Mouse (Mus musculus) testis, postnatal 10 days (tissue): ENCODE results near the gene Kmt5a.

ENCODE experiments used
- DNase-seq: peaks from one replicate; pipeline ENCODE4 v3.0.0; 2021; ENCODE audit warnings: low spot score

Kmt5a gene

DNA sequence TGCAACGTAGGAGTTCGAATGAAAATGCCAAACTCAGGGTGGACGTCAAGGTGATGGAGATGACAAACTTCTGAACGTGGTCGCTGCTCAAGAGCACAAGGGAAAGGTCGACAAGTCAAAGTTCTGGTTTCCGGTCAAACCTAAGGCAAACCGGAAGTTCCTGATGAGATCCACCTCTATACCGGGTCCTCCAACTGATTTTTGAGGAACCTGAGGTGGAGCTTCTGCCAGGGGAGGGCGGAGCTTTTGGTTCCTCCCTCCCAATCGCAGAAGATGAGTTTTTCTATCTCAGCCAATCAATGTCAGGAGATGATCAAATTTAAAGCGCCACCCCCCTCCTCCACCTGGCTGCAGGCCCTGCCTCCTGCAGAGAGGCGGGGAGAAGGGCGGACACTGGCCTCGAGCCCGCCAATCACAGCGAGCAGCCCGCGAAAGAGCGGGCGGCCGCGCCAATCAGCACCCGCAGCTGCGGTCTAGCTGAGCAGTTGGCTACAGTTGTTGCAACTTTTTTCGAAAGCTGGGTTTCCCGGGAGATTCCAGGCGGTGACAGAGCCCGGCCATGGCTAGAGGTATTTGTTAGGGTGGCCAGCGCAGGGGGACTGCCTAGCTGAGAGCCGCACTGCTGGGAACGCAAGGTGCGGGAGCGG is at the start of gene Kmt5a:
Kmt5a (plus strand) TSS at position 484 of the 647 bp plus-strand sequence.
- peak; percentile 95 for DNase-seq

GRCm38 (mm10) chr5:124392412-124392811 is 47.3 kb upstream of the Kmt5a start:
- no peak for DNase-seq

DNA sequence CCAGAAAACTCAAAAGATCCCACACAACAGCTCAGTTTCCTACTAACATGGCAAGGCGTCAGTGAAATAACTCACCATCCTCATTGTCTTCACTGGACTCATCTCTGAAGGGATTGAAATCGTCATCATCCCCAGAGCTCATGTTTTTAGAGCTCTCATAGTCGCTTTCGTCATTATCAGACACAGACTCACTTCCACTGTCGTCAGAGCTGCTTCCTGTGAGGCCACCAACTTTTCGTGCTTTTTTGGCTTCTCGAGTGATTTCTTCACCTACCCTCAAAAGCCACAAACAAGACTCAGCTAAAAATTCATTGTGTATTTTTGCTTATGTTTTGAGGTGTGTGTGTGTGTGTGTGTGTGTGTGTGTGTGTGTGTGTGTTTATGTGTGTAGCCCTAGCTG is 46.0 kb upstream of the Kmt5a start:
- DNase-seq, result no peak

DNA sequence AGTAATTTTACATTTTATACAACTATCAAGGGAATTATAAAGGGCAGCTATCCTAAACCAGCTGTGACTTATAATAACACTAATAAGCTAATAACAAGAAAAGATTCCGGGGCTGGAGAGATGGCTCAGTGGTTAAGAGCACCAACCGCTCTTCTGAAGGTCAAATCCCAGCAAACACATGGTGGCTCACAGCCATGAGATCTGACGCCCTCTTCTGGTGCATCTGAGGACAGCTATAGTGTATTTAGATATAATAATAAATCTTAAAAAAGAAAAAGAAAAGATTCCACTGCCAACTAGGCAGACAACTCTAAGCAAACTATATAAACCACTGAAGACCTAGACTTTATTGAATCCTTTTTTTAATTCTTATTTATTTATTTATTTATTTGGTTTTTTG is 28.9 kb upstream of the Kmt5a start:
- DNase-seq, result no peak

DNA sequence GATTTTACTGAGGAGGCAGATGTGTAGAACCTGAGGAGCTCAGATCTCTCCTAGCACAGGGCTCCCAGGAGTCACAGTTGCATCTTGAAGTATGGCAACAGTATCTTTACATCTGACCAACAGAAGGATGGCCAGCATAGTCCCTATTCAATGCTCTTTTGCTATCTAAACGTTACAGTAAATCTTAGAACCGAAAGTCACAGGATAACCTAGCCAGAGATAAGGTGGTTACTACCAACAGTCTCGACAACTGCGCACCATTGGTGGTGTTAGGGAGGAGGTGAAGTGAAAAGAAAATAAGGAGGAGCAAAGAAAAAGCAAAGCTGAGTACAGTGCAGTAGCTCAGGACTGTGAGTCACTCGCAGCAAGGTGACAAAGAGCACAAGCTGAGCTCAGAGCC is 27.6 kb upstream of the Kmt5a start:
- no peak for DNase-seq

- no peak for DNase-seq
These were observed 20.8 kb upstream of the Kmt5a start for GRCm38 (mm10) chr5:124418903-124419302.

DNA sequence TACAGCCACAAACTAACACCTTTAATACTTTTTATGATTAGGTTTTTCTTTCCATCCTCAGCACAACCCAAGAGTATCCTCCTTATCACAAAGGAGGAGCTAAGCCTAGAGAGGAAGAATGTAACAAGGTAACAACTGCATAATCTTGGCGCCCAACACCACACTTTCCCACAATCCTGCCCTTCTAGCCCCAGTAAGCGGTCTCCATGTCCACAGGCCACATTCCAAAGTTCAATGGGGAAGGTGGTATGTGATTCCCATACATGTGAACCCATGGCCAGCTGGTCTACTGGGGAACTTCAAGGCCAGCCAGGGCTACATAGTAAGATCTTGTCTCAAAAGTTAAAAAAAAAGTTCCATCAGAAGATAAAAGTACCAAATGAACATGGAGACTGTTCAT is 17.9 kb upstream of the Kmt5a start:
- no peak for DNase-seq

- DNase-seq, result no peak
These were observed 15.5 kb upstream of the Kmt5a start for GRCm38 (mm10) chr5:124424200-124424722.

GRCm38 (mm10) chr5:124424723-124425411 is 14.9 kb upstream of the Kmt5a start:
- DNase-seq, result peak; percentile 63

GRCm38 (mm10) chr5:124425412-124426259 is 14.1 kb upstream of the Kmt5a start, which contains the start of gene Sbno1:
TSS of gene Sbno1 (minus strand) at chr5:124426001.
- DNase-seq, result peak; percentile 96

DNA sequence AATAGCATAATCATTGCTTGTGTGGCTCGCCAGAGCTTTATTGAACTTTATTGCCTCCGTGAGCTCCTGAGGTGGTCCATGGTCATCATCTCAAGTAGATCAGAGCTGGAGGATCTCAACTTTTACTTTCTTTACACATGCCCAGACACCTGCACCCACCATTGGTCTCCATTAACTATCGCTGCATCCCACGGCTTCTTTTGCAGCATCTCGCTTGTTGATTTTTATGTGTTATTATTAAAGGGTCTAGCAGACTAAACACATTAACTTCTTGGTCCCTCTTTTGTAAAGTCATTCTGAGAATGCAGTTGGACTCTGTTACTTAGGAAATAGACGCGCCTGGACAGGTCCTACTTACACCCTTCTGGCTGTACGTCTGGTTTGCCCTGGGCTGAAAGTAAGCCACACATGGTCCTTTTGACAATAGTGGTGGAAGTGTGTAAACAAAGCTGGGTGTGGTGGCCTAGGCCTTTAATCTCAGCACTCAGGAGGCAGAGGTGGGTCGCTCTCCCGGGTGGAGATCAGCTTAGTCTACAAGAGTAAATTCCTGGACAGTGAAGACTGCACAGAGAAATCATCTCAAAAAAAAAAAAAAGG is 13.2 kb upstream of the Kmt5a start:
- no peak for DNase-seq

- peak; percentile 73 for DNase-seq
These were observed 7.2 kb upstream of the Kmt5a start for GRCm38 (mm10) chr5:124432398-124433012.

DNA sequence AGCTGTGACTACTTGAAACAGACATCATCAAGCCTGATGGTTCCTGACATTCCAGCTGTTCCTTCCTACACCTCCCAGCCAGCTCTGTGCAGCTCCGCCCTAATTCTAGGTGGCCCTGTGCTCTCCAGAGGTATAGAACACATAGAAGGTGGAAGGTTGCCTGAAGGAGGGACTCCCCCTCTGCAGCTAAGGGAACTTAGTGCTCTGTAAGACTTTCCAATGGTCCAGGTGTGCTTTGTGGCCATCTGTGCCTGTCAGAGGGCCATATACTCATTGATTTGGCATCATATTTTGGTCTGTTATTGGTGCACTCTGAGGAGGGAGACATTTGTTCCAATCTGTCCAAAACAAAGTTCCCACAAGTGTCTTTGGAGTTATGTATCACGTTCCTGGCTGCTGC is 6.7 kb upstream of the Kmt5a start:
- DNase-seq, result no peak

DNA sequence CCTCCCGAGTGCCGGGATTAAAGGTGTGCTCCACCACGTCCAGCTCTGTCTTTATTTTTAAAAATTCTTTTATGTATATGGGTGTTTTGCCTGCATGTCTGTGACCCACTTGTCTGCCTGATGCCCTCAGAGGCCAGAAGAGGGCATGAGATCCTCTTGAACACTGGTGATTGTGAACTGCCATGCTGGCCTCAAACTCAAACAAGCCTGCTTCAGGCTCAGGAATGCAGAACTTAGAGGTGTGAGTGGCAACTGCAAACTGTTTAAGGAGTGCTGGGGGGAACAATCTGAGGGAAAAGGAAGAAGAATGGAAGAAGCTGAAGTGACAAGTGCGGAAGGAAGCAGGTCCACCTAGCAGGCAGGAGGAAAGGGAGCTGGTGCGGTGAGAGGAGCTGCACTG is 1.5 kb upstream of the Kmt5a start:
- DNase-seq, result no peak

DNA sequence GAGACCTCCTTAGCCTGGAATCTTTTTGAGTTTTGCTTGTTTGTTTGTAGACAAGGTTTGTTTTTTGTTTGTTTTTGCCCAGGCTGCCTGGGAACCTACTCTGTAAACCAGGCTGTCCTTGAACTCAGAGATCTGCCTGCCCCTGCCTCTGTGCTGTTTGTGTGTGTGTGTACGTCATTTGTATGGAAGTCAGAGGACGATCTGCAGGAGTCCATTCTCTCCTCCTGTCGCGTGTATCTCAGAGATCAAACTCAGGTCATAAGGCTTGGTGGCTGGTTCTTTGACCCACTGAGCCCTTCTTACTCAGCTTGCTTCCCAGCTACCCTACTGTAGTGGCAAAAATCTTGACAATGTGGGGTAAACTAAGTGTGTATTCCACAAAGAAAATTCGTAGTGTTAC is 984 bp upstream of the Kmt5a start:
- no peak for DNase-seq

DNA sequence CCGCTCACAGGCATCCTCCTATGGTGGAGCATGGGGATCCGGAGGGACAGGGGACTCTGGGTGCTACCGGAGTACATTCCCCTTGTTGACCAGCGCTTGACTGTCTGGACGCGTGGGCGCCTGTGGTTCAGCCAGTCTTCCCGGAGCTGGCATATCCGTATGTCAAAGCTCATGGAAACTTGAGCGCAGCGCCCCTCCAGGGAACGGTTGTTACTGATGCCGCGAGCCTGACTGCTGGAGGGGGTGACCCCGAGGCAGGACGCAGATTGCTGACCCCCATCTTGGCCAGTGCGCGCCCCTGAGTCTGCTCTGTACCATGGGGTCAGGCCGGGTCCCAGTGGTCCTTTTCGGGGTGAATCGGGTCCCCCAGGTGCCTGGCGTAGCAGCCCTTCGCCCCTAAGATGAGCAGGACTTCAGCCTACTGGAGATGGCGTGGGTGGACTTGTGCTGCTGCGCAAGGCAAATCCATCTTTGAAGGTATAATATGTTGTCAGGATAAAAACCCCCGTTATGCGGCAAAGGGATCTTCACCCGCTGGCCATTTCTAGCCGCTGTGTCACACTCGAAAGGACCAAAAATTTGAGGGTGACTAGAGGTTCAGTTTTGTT is 468 bp downstream of the Kmt5a start:
- peak; percentile 78 for DNase-seq

- no peak for DNase-seq
These were observed 2.9 kb downstream of the Kmt5a start for GRCm38 (mm10) chr5:124442628-124443027.

DNA sequence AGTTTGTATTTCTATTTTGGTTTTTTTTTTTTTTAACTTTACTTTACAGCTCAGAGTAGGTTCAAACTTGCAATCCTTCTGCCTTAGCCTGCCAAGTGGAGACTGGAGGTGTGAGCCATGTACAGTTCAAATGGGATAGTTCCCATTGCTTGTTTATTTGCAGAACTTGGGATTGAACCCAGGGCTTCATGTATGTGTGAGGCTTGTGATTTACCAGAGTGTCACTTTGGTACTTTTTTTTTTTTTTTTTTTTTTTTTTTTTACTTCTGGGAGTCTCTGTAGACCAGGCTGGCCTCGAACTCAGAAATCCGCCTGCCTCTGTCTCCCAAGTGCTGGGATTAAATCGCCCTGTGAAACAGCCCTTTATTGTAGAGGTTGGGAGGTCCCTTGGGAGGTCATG is 4.5 kb downstream of the Kmt5a start:
- DNase-seq, result no peak

DNA sequence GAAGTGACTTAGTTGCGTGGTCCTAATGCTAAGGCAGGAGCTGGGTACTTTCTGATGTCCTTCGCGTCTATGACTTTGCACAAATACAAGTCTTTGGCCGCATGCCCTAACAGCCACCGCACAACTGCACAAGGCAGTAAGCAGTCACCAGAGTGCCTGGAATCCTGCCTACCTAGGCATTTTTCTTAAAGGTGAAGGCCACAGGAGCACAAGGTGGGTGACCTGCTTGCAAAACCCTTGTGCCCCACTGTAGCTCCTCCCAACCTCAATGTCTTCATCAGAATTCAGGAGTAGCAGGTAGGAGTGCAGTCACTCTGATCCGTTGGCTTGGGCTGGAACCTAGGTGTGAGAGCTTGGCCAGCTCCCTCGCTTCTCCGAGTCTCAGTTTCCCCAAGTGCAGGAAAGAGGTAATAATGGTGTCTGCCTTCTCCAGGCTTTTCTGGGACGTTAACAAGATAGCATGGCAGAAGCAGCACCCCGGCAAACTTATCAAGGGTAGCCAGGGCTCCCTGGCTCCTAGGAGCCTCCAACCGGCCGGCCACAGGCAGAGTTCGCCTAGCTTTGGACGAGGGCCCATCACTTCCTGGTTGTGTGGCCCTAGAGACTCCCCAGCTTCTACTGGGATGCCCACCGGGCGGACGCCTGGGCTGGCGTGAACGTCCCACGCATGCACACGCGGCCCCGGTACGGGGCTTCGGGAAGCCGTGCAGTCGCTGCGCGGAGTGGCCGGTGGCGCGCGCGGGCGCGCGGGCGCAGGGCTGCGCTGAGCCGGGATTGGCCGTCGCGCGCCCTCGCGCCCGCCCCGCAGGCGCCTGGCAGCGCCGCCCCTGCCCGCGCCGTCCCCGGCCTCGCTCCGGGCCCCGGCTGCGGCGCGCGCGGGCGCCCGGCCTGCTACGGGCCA is 5.2 kb downstream of the Kmt5a start:
- DNase-seq, result peak; percentile 83

GRCm38 (mm10) chr5:124445621-124446293 is 6.0 kb downstream of the Kmt5a start:
- peak; percentile 74 for DNase-seq
